Mouse (Mus musculus): ENCODE measurements at regions not wholly inside any gene's neighbourhood (a gene's known extent, or its start where the extent isn't known, plus 50 kb on each side); places are given as distances from the start of the nearest gene placed in this dataset.
"Not testable (repeated sequence)": the region's sequence is repeated elsewhere in the genome, so short reads cannot be mapped to it uniquely, and the experiment has no call there.

- DNase-seq (ENCODE audit: low spot score) = no peak
Measured at GRCm38 (mm10) chr3:40377416-40377815, 153.7 kb upstream of the Intu start.

GRCm38 (mm10) chr3:40379063-40379462, 152.0 kb upstream of the Intu start:
- DNase-seq (ENCODE audit: low spot score) = no peak

GRCm38 (mm10) chr3:40391631-40392030, 139.5 kb upstream of the Intu start:
- DNase-seq (ENCODE audit: low spot score) = peak; percentile 87

- DNase-seq (ENCODE audit: low spot score) = no peak
Measured at GRCm38 (mm10) chr3:40398184-40398583, 132.9 kb upstream of the Intu start.

- DNase-seq (ENCODE audit: low spot score) = no peak
Measured at GRCm38 (mm10) chr3:40403402-40403801, 127.7 kb upstream of the Intu start.

GRCm38 (mm10) chr3:40405095-40405948, 125.8 kb upstream of the Intu start:
- DNase-seq (ENCODE audit: low spot score) = no peak

- no peak for DNase-seq (ENCODE audit: low spot score)
Measured at GRCm38 (mm10) chr3:40405949-40406236, 125.2 kb upstream of the Intu start.

GRCm38 (mm10) chr3:40408921-40409488, 122.1 kb upstream of the Intu start:
- no peak for DNase-seq (ENCODE audit: low spot score)

- DNase-seq (ENCODE audit: low spot score) = no peak
Measured at GRCm38 (mm10) chr3:40410749-40411310, 120.3 kb upstream of the Intu start.

- DNase-seq (ENCODE audit: low spot score) = not testable (repeated sequence)
Measured at GRCm38 (mm10) chr3:40425183-40425844, 105.8 kb upstream of the Intu start.

GRCm38 (mm10) chr3:40426070-40426469, 105.0 kb upstream of the Intu start:
- DNase-seq (ENCODE audit: low spot score) = no peak

- no peak for DNase-seq (ENCODE audit: low spot score)
Measured at GRCm38 (mm10) chr3:40428021-40428420, 103.1 kb upstream of the Intu start.

- DNase-seq (ENCODE audit: low spot score) = no peak
Measured at GRCm38 (mm10) chr3:40438251-40438650, 92.8 kb upstream of the Intu start.

- no peak for DNase-seq (ENCODE audit: low spot score)
Measured at GRCm38 (mm10) chr3:40441092-40442036, 89.7 kb upstream of the Intu start.

- peak; percentile 91 for DNase-seq (ENCODE audit: low spot score)
Measured at GRCm38 (mm10) chr3:40443788-40444595, 87.1 kb upstream of the Intu start.

- DNase-seq (ENCODE audit: low spot score) = no peak
Measured at GRCm38 (mm10) chr3:40452958-40453357, 78.1 kb upstream of the Intu start.

- no peak for DNase-seq (ENCODE audit: low spot score)
Measured at GRCm38 (mm10) chr3:40453552-40453951, 77.5 kb upstream of the Intu start.

GRCm38 (mm10) chr3:40456070-40456469, 75.0 kb upstream of the Intu start:
- DNase-seq (ENCODE audit: low spot score) = no peak

GRCm38 (mm10) chr3:40458490-40458889, 72.6 kb upstream of the Intu start:
- no peak for DNase-seq (ENCODE audit: low spot score)

GRCm38 (mm10) chr3:40463446-40463845, 67.6 kb upstream of the Intu start:
- no peak for DNase-seq (ENCODE audit: low spot score)

GRCm38 (mm10) chr3:40470101-40470500, 61.0 kb upstream of the Intu start:
- no peak for DNase-seq (ENCODE audit: low spot score)

All from retina, embryonic 14.5 days (tissue).